Mouse (Mus musculus) heart, adult 2 months (tissue): ENCODE data around the gene Fosl1. TPM values are rescaled to one million over a fixed set of nuclear protein-coding genes. Genes with fewer than 3 reads are reported as not detected.

ENCODE experiments used
- DNase-seq, 2 experiments: peaks; one replicate each; pipeline ENCODE4 v3.0.0; 2021
- H3K27ac ChIP-seq: fragments of 200-600 bp; 2 replicates; pipeline ENCODE4 v1.8.1; 2022
- H3K27me3 ChIP-seq: fragments of 200-500 bp; 2 replicates; pipeline ENCODE4 v1.6.1; 2012; ENCODE audit warnings: mild to moderate bottlenecking, low read length, inconsistent platforms, mixed read lengths; ENCODE audit not compliant: control insufficient read depth, insufficient read depth
- H3K36me3 ChIP-seq: fragments of 200-500 bp; 2 replicates; pipeline ENCODE4 v1.6.1; 2012; ENCODE audit warnings: low read length, inconsistent platforms; ENCODE audit not compliant: control insufficient read depth, insufficient read depth
- H3K4me1 ChIP-seq: fragments of 200-500 bp; 2 replicates; pipeline ENCODE4 v1.6.1; 2011; ENCODE audit warnings: low read length; ENCODE audit not compliant: control insufficient read depth, insufficient read depth
- H3K4me3 ChIP-seq: fragments of 200-600 bp; 2 replicates; pipeline ENCODE4 v1.8.1; 2022
- H3K79me2 ChIP-seq: fragments of 200-500 bp; replicated peaks from 2 replicates; pipeline ENCODE4 v1.6.1; 2012; ENCODE audit warnings: mild to moderate bottlenecking, inconsistent platforms, low read length, moderate library complexity, mixed read lengths; ENCODE audit not compliant: control insufficient read depth, insufficient read depth
- H3K9ac ChIP-seq: fragments of 200-500 bp; 2 replicates; pipeline ENCODE4 v1.6.1; 2012; ENCODE audit warnings: low read depth, mild to moderate bottlenecking, control low read depth, inconsistent platforms, low read length, mixed read lengths
- CTCF ChIP-seq: fragments of 200-600 bp; IDR thresholded peaks from 2 replicates; pipeline ENCODE4 v1.8.1; 2022; ENCODE audit warnings: antibody characterized with exemption, mild to moderate bottlenecking, moderate library complexity
- EP300 ChIP-seq: fragments of 200-500 bp; IDR thresholded peaks from 2 replicates; pipeline ENCODE4 v1.6.1; 2011; ENCODE audit warnings: low read depth, low read length, control low read depth; ENCODE audit not compliant: insufficient read depth
- POLR2A ChIP-seq: fragments of 200-500 bp; IDR thresholded peaks from 2 replicates; pipeline ENCODE4 v1.6.1; 2011; ENCODE audit warnings: mild to moderate bottlenecking, low read depth, low read length, control low read depth; ENCODE audit not compliant: insufficient read depth
- WGBS: fragments of 180-500 bp; shearing (Covaris S2); methylation state at CpG from one replicate; pipeline ENCODE4 v1.1.7; 2018; 5-methylcytosine and 5-hydroxymethylcytosine counted together
- intact Hi-C: fragments of 180-260 bp; cut with DNase I; formaldehyde crosslinking; loops from one replicate; pipeline ENCODE4 v1.15.1; 2025
- polyA plus RNA-seq: library from polyadenylated mRNA; depleted of rRNA; stranded (reverse); fragments of >200 nt; gene quantifications from 2 replicates; pipeline ENCODE4 v1.2.3, GENCODE M21; 2012
- total RNA-seq, 2 experiments: library from RNA; stranded (reverse); gene quantifications; 2 replicates each; pipeline ENCODE4 v1.2.3; 2021

The Fosl1 gene
- total and polyA plus RNA-seq, 3 experiments: not detected

DNA sequence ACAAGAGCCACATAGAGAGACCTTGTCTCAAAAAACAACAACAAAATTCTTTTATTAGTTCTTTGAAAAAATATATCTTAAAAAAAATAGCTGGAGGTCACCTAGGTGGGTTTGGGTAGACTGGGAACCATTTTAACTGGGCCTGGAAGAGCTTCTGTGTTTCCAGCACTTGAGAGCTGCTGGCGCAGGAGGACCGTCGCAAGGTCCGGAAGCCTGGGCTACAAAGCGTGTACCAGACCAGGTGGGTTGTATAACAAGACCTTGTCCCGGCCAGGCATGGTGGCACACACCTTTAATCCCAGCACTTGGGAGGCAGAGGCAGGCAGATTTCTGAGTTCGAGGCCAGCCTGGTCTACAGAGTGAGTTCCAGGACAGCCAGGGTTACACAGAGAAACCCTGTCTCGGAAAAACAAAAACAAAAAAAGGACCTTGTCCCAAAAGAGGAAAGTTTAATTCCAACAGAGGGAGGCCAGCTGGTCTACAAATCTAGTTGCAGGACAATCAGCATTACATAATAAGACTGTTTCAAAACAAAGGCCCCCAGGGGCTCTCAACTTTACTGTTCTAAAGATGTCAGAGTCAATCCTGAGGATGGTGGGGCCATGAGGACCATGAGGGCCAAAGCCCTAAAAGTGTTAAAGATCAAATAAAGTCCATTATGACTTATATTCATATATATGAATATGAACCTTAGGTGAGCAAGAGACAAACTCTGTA, 28.4 kb upstream of the Fosl1 start:
- Histone ChIP-seq H3K36me3 (peaks cover 11% of the 10 kb centered on the region; the same call in 1 of the 2 replicates), H3K4me3 (no peak overlapping the region), H3K4me1 (peaks cover 18% of the 10 kb centered on the region), H3K79me2 (no peaks in the 10 kb centered on the region), H3K9ac (no peak overlapping the region), H3K27me3 (no peaks in the 10 kb centered on the region), H3K27ac (peak overlapping the region; percentile 27)
- no peak for TF ChIP-seq EP300
- TF ChIP-seq POLR2A: no peak
- no peak for TF ChIP-seq CTCF
- WGBS: 91% methylated on average over 8 of the region's 8 CpGs
- peak in 1 of 2 experiments; percentile 20 for DNase-seq
- intact Hi-C loops: no loop called here

DNA sequence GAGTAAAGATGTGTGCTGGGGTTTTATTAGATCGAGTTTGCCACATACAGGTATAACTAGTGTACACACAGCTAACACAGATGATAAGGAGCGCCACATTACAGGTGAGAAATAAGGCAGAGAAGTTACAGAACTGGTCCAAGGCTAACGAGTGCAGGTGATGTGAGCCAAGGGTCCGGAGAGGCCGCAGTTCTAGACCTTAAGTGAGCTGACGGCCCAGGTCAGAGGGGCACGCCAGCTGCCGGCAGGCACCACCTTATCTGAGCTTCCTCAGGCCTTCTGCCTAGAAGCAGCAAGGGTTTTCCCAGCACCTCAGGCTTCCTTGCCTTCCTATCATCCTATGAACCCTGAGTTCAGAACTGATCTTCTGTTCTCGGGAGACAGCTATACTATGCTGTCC, 27.7 kb upstream of the Fosl1 start:
- intact Hi-C loops: no loop called here
- WGBS: 81% methylated on average over 9 of the region's 9 CpGs
- Histone ChIP-seq H3K36me3 (peaks cover 11% of the 10 kb centered on the region; the same call in 1 of the 2 replicates), H3K79me2 (no peaks in the 10 kb centered on the region), H3K27ac (peak overlapping the region; percentile 9), H3K9ac (no peak overlapping the region), H3K27me3 (no peaks in the 10 kb centered on the region), H3K4me3 (no peak overlapping the region), H3K4me1 (peaks cover 13% of the 10 kb centered on the region)
- TF ChIP-seq POLR2A (no peak), CTCF (no peak), EP300 (no peak)
- DNase-seq: peak in 1 of 2 experiments; percentile 23

DNA sequence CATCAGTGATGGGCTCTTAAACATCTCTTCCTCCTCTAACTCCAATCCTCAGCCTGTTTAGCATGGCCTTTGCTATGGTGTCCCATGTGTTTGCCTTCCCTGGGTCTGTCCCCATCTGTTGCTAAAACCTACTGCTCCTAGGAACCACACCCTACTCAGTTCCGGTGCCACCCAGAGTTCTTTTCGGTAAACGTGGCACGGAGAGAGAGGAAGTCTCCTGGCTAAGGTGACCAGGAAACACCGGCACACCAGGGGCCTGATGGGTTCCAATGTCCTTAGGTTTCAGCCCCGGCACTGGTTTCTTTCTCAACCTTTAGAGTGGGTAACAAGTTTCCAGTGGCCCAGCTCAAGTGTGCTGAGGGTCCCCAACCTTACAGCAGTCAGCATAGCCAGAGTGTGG, 26.8 kb upstream of the Fosl1 start:
- TF ChIP-seq POLR2A: no peak
- TF ChIP-seq EP300: no peak
- TF ChIP-seq CTCF: no peak
- peaks cover 11% of the 10 kb centered on the region; the same call in 1 of the 2 replicates for H3K36me3 ChIP-seq
- intact Hi-C loops: no loop called here
- H3K9ac ChIP-seq: no peak overlapping the region
- WGBS: 85% methylated on average over 6 of the region's 6 CpGs
- no peaks in the 10 kb centered on the region for H3K79me2 ChIP-seq
- DNase-seq: peak in 1 of 2 experiments; percentile 21
- H3K4me1 ChIP-seq: peaks cover 12% of the 10 kb centered on the region
- no peaks in the 10 kb centered on the region for H3K27me3 ChIP-seq
- no peak overlapping the region for H3K4me3 ChIP-seq
- no peak overlapping the region for H3K27ac ChIP-seq

DNA sequence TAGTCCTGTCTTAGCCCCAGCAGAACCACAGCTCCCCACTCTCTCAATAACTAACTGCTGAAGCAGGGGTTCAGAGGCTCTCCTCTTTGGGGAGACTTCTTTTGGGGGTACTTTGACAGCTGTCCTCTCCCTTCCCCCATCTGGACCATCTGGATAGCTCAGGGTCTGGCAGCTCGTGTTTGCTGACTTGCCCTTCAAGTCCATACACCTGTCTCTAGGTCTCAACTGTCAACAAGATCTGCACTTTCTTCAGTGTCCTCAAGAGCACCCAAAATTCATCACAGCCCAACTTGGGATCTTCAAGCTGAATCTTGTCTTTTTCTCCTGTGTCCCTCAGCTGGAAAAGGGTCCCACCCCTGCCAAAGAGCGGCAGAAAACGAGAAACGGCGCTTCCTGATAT, 25.6 kb upstream of the Fosl1 start:
- WGBS: 64% methylated on average over 5 of the region's 5 CpGs
- DNase-seq: no peak
- intact Hi-C loops: no loop called here

DNA sequence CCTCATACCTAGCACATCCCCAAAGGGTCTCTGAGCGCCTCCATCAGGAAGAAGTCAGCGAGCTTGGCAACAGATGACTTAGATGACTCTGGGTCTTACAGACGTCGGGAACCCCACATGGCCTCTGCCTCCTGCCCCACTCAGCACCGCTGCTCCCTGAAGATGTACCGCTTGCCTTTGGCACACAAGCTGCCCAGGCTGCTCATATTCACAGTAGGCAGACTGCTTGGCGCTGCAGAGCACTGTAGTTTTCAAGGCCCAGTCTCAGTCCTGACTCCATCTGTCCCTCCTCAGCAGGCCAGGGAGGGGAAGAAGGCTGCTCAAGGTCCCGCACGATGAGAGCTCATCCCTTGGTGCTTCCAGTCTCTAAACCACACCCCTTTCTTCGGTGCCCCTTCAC, 25.1 kb upstream of the Fosl1 start:
- DNase-seq: no peak
- intact Hi-C loops: no loop called here
- peaks cover 11% of the 10 kb centered on the region for H3K36me3 ChIP-seq

More for the DNA sequence above, 25.6 kb upstream of the Fosl1 start:
- peaks cover 14% of the 10 kb centered on the region; the same call in 1 of the 2 replicates for H3K36me3 ChIP-seq
- H3K27me3 ChIP-seq: no peaks in the 10 kb centered on the region
- peaks cover 16% of the 10 kb centered on the region for H3K4me1 ChIP-seq
- no peak overlapping the region for H3K4me3 ChIP-seq
- H3K79me2 ChIP-seq: peaks cover 6% of the 10 kb centered on the region; the same call in 1 of the 2 replicates
- no peak for TF ChIP-seq EP300
- no peak for TF ChIP-seq POLR2A
- no peak for TF ChIP-seq CTCF
- no peak overlapping the region for H3K9ac ChIP-seq
- no peak overlapping the region for H3K27ac ChIP-seq

DNA sequence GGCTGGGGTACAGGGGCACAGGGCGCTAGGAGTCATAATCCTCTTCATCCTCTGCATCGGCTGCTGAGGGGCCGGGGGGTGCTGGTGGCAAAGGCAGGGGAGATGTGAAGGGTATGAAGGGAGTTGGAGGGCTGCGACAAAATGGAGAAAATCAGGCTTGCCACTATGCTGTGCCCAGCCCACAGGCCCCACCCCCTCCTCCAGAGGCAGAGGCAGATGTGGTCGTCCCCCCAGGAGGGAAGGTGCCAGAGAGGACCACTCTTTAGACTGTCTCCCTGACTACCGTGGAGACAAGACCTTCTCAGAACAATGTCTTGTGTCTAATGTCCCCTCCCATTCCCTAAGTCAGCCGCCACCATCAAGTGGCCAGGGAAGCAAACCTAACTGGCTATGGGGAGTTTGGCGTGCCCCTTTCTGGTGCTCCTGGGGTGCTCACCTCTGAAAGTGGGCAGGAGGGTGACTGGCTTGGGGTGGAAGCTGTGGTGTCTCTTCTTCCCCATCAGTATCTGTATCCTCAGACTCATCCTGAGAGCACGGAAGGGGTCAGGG, 24.4 kb upstream of the Fosl1 start:
- no peak for DNase-seq
- 77% methylated on average over 9 of the region's 9 CpGs for WGBS
- peak overlapping the region; percentile 90; the same call in 1 of the 2 replicates for H3K27ac ChIP-seq
- peak overlapping the region; percentile 9 for H3K9ac ChIP-seq
- no peaks in the 10 kb centered on the region for H3K27me3 ChIP-seq
- peaks cover 7% of the 10 kb centered on the region for H3K36me3 ChIP-seq
- TF ChIP-seq CTCF: no peak
- no peak for TF ChIP-seq POLR2A
- 0 out of 2 replicates have a peak, but pooled peaks have one; percentile 34 for TF ChIP-seq EP300
- peaks cover 16% of the 10 kb centered on the region for H3K4me1 ChIP-seq
- H3K4me3 ChIP-seq: no peak overlapping the region
- intact Hi-C loops: no loop called here
- H3K79me2 ChIP-seq: peaks cover 6% of the 10 kb centered on the region; the same call in 1 of the 2 replicates

More for the DNA sequence above, 25.1 kb upstream of the Fosl1 start:
- peaks cover 17% of the 10 kb centered on the region for H3K4me1 ChIP-seq
- no peaks in the 10 kb centered on the region for H3K27me3 ChIP-seq
- no peak overlapping the region for H3K4me3 ChIP-seq
- H3K9ac ChIP-seq: no peak overlapping the region
- no peak for TF ChIP-seq CTCF
- TF ChIP-seq POLR2A: peak; percentile 19; the same call in 1 of the 2 replicates
- 0 out of 2 replicates have a peak, but pooled peaks have one; percentile 7 for TF ChIP-seq EP300
- peaks cover 6% of the 10 kb centered on the region; the same call in 1 of the 2 replicates for H3K79me2 ChIP-seq
- no peak overlapping the region for H3K27ac ChIP-seq
- WGBS: 78% methylated on average over 10 of the region's 10 CpGs
